Mouse (Mus musculus) stomach, embryonic 16.5 days (tissue): ENCODE data around the gene Olfr1499. TPM values are rescaled to one million over a fixed set of nuclear protein-coding genes. Genes with fewer than 3 reads are reported as not detected.
"Not testable (repeated sequence)": the region's sequence is repeated elsewhere in the genome, so short reads cannot be mapped to it uniquely, and the experiment has no call there.

ENCODE experiments used
- ATAC-seq: fragments of 200-750 bp; cut with Nextera tagmentation; 2 replicates; pipeline ENCODE4 v1.8.0; 2017; ENCODE audit warnings: moderate number of reproducible peaks, moderate TSS enrichment; ENCODE audit not compliant: insufficient read depth, low FRiP score
- H3K27ac ChIP-seq: fragments of 300-500 bp; sonication (generic); 2 replicates; pipeline ENCODE4 v1.5.1; 2014; ENCODE audit warnings: low read length
- H3K27me3 ChIP-seq: fragments of 300-500 bp; sonication (generic); 2 replicates; pipeline ENCODE4 v1.6.1; 2014; ENCODE audit warnings: low read length, control low read depth, mixed read lengths; ENCODE audit not compliant: control insufficient read depth, insufficient read depth
- H3K36me3 ChIP-seq: fragments of 300-500 bp; sonication (generic); 2 replicates; pipeline ENCODE4 v1.6.1; 2014; ENCODE audit warnings: low read length; ENCODE audit not compliant: control insufficient read depth, insufficient read depth
- H3K4me1 ChIP-seq: fragments of 300-500 bp; sonication (generic); 2 replicates; pipeline ENCODE4 v1.6.1; 2014; ENCODE audit warnings: low read length, control low read depth, mixed read lengths; ENCODE audit not compliant: control insufficient read depth, insufficient read depth
- H3K4me2 ChIP-seq: fragments of 300-500 bp; sonication (generic); 2 replicates; pipeline ENCODE4 v1.6.1; 2014; ENCODE audit warnings: low read depth, low read length, mixed read lengths
- H3K4me3 ChIP-seq: fragments of 300-500 bp; sonication (generic); replicated peaks from 2 replicates; pipeline ENCODE4 v1.5.1; 2014; ENCODE audit warnings: mild to moderate bottlenecking, low read length
- H3K9ac ChIP-seq: fragments of 300-500 bp; sonication (generic); 2 replicates; pipeline ENCODE4 v1.6.1; 2014; ENCODE audit warnings: low read length
- H3K9me3 ChIP-seq: fragments of 300-500 bp; sonication (generic); replicated peaks from 2 replicates; pipeline ENCODE4 v1.6.1; 2016; ENCODE audit warnings: low read length, control low read depth; ENCODE audit not compliant: control insufficient read depth
- WGBS: fragments of 180-500 bp; shearing (Covaris S2); extraction: QIAGEN DNeasy Blood & Tissue Kit; methylation state at CpG from one replicate; pipeline ENCODE4 v1.1.7; 2014; 5-methylcytosine and 5-hydroxymethylcytosine counted together
- polyA plus RNA-seq: library from polyadenylated mRNA; unstranded; fragments of >200 nt; fragmentation: Nextera tagmentation; extraction: Ambion mirVana; gene quantifications from 2 replicates; pipeline ENCODE4 v1.2.1, GENCODE M21; 2015

Olfr1499 gene
- polyA plus RNA-seq: not detected in 2 replicates

- Histone ChIP-seq H3K9ac (no peak within 1 kb of the TSS), H3K4me2 (no peak within 1 kb of the TSS), H3K4me1 (no peaks in the 10 kb centered on the region), H3K9me3 (no peaks in the 10 kb centered on the region), H3K4me3 (no peak within 1 kb of the TSS), H3K36me3 (no peaks in the 10 kb centered on the region), H3K27ac (no peak within 1 kb of the TSS), H3K27me3 (no peaks in the 10 kb centered on the region)
- no peak for ATAC-seq
Observed at GRCm38 (mm10) chr19:13819347-13819746, at the start of gene Olfr1499. Gene Olfr1499 (minus strand): TSS chr19:13819447.

GRCm38 (mm10) chr19:13861495-13861894, 42.2 kb upstream of the Olfr1499 start, which contains the start of gene Olfr1502:
Gene Olfr1502 (plus strand): TSS chr19:13861795.
- 89% methylated on average over 1 of the region's 1 CpGs for WGBS
- Histone ChIP-seq H3K4me3 (no peak within 1 kb of the TSS), H3K36me3 (no peaks in the 10 kb centered on the region), H3K4me2 (no peak within 1 kb of the TSS), H3K27ac (no peak within 1 kb of the TSS), H3K9ac (no peak within 1 kb of the TSS), H3K27me3 (no peaks in the 10 kb centered on the region), H3K9me3 (no peaks in the 10 kb centered on the region), H3K4me1 (no peaks in the 10 kb centered on the region)
- no peak for ATAC-seq

DNA sequence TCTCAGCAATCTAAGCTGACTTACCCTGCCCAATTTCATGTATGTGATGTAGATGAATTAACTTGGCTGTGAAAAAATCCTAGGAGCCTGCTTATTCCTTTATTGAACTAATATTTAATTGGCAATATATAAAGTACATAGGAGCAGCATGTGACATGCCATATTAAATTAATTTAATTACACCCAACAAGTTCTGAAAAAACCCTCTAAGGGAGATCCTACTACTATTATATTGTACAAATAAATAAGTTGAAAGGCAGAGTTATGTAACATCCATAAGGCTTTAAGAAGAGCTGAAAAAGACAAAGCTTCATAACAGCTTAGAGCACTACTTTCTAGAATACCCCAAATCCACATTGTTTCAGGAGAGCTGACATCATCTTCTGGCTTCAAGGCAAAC, 31.3 kb upstream of the Olfr1499 start, which contains the start of gene Olfr1501:
TSS of gene Olfr1501 (minus strand) at position 101 of the 400 bp plus-strand sequence.
- H3K4me1 ChIP-seq, H3K36me3 ChIP-seq, H3K9ac ChIP-seq, ATAC-seq, H3K4me2 ChIP-seq, H3K4me3 ChIP-seq, H3K9me3 ChIP-seq, H3K27me3 ChIP-seq, H3K27ac ChIP-seq: not testable (repeated sequence)

DNA sequence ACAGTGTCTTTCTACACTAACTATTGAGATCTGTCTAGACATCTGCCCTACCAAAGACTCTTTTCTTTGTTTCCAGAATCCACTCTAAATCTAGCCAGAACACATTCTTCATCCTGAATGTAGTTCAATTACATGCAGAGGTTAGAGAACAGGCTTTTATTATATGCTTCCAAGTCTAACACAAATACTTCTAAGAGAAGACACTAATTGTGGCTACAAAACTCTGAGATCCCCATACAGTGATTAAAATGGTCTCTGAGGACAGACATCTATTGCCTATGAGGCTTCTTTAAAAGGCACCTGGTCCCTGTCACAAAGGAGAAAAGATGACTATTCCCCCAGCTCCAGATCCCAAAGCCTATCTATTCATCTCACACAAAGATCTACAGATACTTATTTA, 11.1 kb upstream of the Olfr1499 start, which contains the start of gene Olfr1500:
TSS of gene Olfr1500 (minus strand) at position 101 of the 400 bp plus-strand sequence.
- ATAC-seq: no peak
- no peaks in the 10 kb centered on the region for H3K36me3 ChIP-seq
- no peak within 1 kb of the TSS for H3K4me3 ChIP-seq
- H3K4me1 ChIP-seq: no peaks in the 10 kb centered on the region
- no peaks in the 10 kb centered on the region for H3K9me3 ChIP-seq
- H3K27ac ChIP-seq: no peak within 1 kb of the TSS
- no peak within 1 kb of the TSS for H3K9ac ChIP-seq
- H3K27me3 ChIP-seq: no peaks in the 10 kb centered on the region
- H3K4me2 ChIP-seq: no peak within 1 kb of the TSS

DNA sequence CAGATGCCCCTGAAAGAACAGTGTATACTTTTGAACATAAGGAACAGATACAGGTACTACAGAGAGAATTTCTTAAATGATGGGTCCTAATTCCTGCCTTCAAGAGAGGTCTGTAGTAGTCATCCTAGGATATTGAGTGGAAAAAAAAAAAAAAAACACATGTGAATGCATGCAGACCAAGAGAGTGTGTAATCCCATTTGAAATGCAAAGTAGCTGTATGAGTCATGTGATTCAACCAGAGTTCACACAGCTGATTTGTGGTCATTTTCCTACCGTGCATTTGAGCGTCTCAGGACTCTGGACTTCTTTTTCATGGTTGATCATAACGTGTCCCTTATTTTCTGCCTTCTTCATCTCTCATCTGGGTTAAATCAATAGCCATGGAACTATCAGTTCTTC, 9.2 kb upstream of the Olfr1499 start:
- no peaks in the 10 kb centered on the region for H3K9me3 ChIP-seq
- H3K9ac ChIP-seq: no peak overlapping the region
- H3K4me2 ChIP-seq: no peak overlapping the region
- no peaks in the 10 kb centered on the region for H3K27me3 ChIP-seq
- no peak overlapping the region for H3K27ac ChIP-seq
- H3K4me3 ChIP-seq: no peak overlapping the region
- 75% methylated on average over 3 of the region's 3 CpGs for WGBS
- no peaks in the 10 kb centered on the region for H3K36me3 ChIP-seq
- no peaks in the 10 kb centered on the region for H3K4me1 ChIP-seq
- no peak for ATAC-seq

GRCm38 (mm10) chr19:13820847-13821246, 1.6 kb upstream of the Olfr1499 start:
- Histone ChIP-seq H3K9me3 (no peaks in the 10 kb centered on the region), H3K9ac (no peak overlapping the region), H3K4me1 (no peaks in the 10 kb centered on the region), H3K4me3 (no peak overlapping the region), H3K36me3 (no peaks in the 10 kb centered on the region), H3K27me3 (no peaks in the 10 kb centered on the region), H3K4me2 (no peak overlapping the region), H3K27ac (no peak overlapping the region)
- WGBS: 62% methylated on average over 5 of the region's 5 CpGs
- no peak for ATAC-seq

GRCm38 (mm10) chr19:13818827-13819226, 420 bp downstream of the Olfr1499 start:
- Histone ChIP-seq H3K27me3 (no peaks in the 10 kb centered on the region), H3K9ac (no peak overlapping the region), H3K27ac (no peak overlapping the region), H3K4me2 (no peak overlapping the region), H3K36me3 (no peaks in the 10 kb centered on the region), H3K4me1 (no peaks in the 10 kb centered on the region), H3K9me3 (no peaks in the 10 kb centered on the region), H3K4me3 (no peak overlapping the region)
- WGBS: 33% methylated on average over 5 of the region's 5 CpGs
- no peak for ATAC-seq

DNA sequence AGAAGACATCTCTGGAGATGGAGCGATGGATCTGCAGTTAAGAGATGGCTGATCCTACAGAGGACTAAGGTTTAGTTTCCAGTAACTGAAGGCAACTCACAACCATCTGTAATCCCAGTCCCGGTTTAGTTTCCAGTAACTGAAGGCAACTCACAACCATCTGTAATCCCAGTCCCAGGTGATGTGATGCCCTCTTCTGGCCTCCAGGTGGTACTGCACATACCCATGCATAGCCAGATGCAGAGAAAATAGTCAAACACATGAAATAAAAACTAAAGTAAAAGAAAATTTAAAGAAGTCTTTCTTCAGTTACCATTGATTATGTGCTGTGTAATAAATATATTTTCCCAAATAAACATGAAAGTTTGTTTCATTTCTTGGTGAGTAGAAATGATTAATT, 6.4 kb downstream of the Olfr1499 start:
- Histone ChIP-seq H3K27ac (no peak overlapping the region), H3K9me3 (no peaks in the 10 kb centered on the region), H3K9ac (no peak overlapping the region), H3K36me3 (no peaks in the 10 kb centered on the region), H3K4me1 (no peaks in the 10 kb centered on the region), H3K27me3 (no peaks in the 10 kb centered on the region), H3K4me2 (no peak overlapping the region), H3K4me3 (no peak overlapping the region)
- 50% methylated on average over 2 of the region's 2 CpGs for WGBS
- no peak for ATAC-seq

DNA sequence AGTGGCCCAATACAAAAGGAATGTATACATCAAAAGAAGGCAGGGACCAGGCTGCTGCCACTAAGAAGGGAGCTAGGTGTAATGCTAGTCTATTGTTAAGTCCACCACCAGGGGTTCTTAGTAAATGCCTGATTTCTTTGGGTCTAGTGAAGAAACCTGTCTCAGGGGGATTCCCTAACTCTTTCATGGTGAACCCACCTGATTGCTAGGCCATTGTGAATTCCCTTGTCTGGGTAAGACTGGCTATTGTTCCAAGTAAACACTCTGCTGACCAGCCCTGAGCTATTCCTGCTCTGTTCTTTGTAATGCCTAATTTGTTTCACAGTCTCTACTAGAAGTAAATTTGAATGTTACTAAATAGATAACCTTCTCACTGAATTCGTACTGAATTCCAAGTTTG, 13.8 kb downstream of the Olfr1499 start:
- not testable (repeated sequence) for H3K4me1 ChIP-seq, H3K27ac ChIP-seq, H3K9me3 ChIP-seq, ATAC-seq, H3K27me3 ChIP-seq, H3K9ac ChIP-seq, H3K4me2 ChIP-seq, H3K4me3 ChIP-seq, H3K36me3 ChIP-seq
- WGBS: 70% methylated on average over 1 of the region's 1 CpGs

DNA sequence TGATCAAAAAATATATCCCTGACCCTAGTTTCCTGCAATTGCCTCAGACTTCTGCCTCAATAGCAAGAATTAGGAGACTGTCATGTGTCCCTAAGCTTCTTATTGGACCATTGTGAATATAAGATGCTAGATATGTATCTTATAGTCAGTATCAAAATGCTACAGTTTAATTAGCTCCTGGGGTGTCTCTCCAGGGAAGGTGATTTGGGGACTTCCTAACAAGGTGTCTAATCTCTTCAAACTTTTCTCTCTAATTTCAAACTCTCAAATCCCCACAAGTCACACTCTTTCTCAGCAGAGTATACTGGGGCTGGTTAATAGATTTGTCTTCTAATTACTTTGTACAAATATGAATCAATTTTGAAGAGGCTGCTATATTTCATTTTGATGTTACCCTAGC, 21.1 kb downstream of the Olfr1499 start, which contains the start of gene Olfr1497:
TSS of gene Olfr1497 (minus strand) at position 101 of the 400 bp plus-strand sequence.
- Histone ChIP-seq H3K9me3 (no peaks in the 10 kb centered on the region), H3K36me3 (no peaks in the 10 kb centered on the region), H3K27ac (no peak within 1 kb of the TSS), H3K9ac (no peak within 1 kb of the TSS), H3K4me2 (no peak within 1 kb of the TSS), H3K27me3 (no peaks in the 10 kb centered on the region), H3K4me3 (no peak within 1 kb of the TSS), H3K4me1 (no peaks in the 10 kb centered on the region)
- no peak for ATAC-seq
